Mouse (Mus musculus) ES-E14 (cell line): ENCODE data around the gene Tmem132b. TPM values are rescaled to one million over a fixed set of nuclear protein-coding genes. Genes with fewer than 3 reads are reported as not detected.

Experiments
- DNase-seq: peaks from one replicate; pipeline ENCODE4 v3.0.0-alpha.2; 2013; ENCODE audit warnings: low read depth, low spot score
- H3K27ac ChIP-seq: 2 replicates; pipeline ENCODE4 v1.5.1; 2012; ENCODE audit warnings: low read depth, mild to moderate bottlenecking, low read length, moderate library complexity, mixed read lengths; ENCODE audit not compliant: poor library complexity, insufficient read depth, severe bottlenecking
- H3K36me3 ChIP-seq: 2 replicates; pipeline ENCODE4 v1.6.1; 2012; ENCODE audit warnings: mild to moderate bottlenecking, low read length, moderate library complexity, mixed read lengths; ENCODE audit not compliant: control insufficient read depth, poor library complexity, insufficient read depth, severe bottlenecking
- H3K4me1 ChIP-seq, 2 experiments: fragments of 150-350 bp in 1 of 2; sonication (generic) in 1 of 2; 2 replicates each; pipeline ENCODE4 v1.6.1; 2012; ENCODE audit warnings: low read length in 2 of 2, mild to moderate bottlenecking in 1 of 2, mixed read lengths in 1 of 2; ENCODE audit not compliant: control insufficient read depth in 2 of 2, insufficient read depth in 2 of 2, poor library complexity in 1 of 2
- H3K4me3 ChIP-seq, 2 experiments: fragments of 150-350 bp in 1 of 2; sonication (generic) in 1 of 2; 2 replicates each; pipeline ENCODE4 v1.5.1; 2012; ENCODE audit warnings: low read length in 2 of 2, low read depth in 1 of 2, mild to moderate bottlenecking in 1 of 2, mixed read lengths in 1 of 2; ENCODE audit not compliant: insufficient read depth in 1 of 2, poor library complexity in 1 of 2, severe bottlenecking in 1 of 2
- H3K9ac ChIP-seq: 2 replicates; pipeline ENCODE4 v1.6.1; 2012; ENCODE audit warnings: low read depth, mild to moderate bottlenecking, low read length, mixed read lengths; ENCODE audit not compliant: poor library complexity, insufficient read depth, severe bottlenecking
- H3K9me3 ChIP-seq: fragments of 150-350 bp; sonication (generic); 2 replicates; pipeline ENCODE4 v1.6.1; 2012; ENCODE audit warnings: low read depth, mild to moderate bottlenecking, low read length; ENCODE audit not compliant: control insufficient read depth, insufficient read depth
- CHD2 ChIP-seq: IDR thresholded peaks from 2 replicates; pipeline ENCODE4 v1.6.1; 2014; ENCODE audit warnings: mild to moderate bottlenecking, low read depth, low read length, inconsistent platforms
- HCFC1 ChIP-seq: IDR thresholded peaks from 2 replicates; pipeline ENCODE4 v1.6.1; 2012; ENCODE audit warnings: low read length, inconsistent platforms, borderline replicate concordance; ENCODE audit not compliant: insufficient read depth
- MAFK ChIP-seq: IDR thresholded peaks from 2 replicates; pipeline ENCODE4 v1.6.1; 2014; ENCODE audit warnings: mild to moderate bottlenecking, low read depth, low read length, inconsistent platforms; ENCODE audit not compliant: insufficient read depth
- ZC3H11A ChIP-seq: IDR thresholded peaks from 2 replicates; pipeline ENCODE4 v1.6.1; 2012; ENCODE audit warnings: low read depth, mild to moderate bottlenecking, inconsistent platforms, low read length, borderline replicate concordance
- ZNF384 ChIP-seq: IDR thresholded peaks from 2 replicates; pipeline ENCODE4 v1.6.1; 2012; ENCODE audit warnings: low read depth, low read length, inconsistent platforms
- in situ Hi-C, 2 experiments: fragments of 600-800 bp; cut with MboI; formaldehyde crosslinking; loops; one replicate each; pipeline ENCODE4 v1.15.1; 2025; ENCODE audit warnings: low sequenced_read_pairs in 2 of 2, inconsistent platforms in 1 of 2; ENCODE audit not compliant: unreplicated experiment in 2 of 2
- total RNA-seq: library from RNA; depleted of rRNA; stranded (reverse); fragments of 300-350 nt; gene quantifications from 2 replicates; pipeline ENCODE4 v1.2.3, GENCODE M21; 2012

The Tmem132b gene
- total RNA-seq, 1 experiment = 0.13 TPM

DNA sequence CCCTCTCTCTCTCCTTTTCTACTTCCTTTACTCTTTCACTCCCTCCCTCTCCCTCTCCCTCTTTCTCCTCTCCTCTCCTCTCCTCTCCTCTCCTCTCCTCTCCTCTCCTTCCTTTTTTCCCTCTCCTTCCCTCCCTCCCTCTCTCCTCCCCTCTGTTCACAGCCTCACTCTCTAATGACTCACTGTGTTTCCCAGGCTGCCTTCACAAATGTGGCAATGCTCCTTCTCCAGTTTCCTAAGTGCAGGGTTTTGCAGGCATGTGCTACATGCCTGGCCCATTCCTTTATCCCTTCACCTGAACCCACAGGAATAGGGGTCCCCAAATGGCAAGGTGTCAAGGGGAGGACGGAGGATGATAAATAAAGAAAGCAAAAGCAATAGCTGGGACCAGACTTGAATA is 236.4 kb downstream of the Tmem132b start:
- no peak overlapping the region for H3K4me3 ChIP-seq
- H3K36me3 ChIP-seq = no peaks in the 10 kb centered on the region
- TF ChIP-seq ZNF384 = no peak
- no peak for TF ChIP-seq ZC3H11A
- TF ChIP-seq MAFK = no peak
- TF ChIP-seq HCFC1 = no peak
- TF ChIP-seq CHD2 = no peak
- H3K4me1 ChIP-seq = no peaks in the 10 kb centered on the region
- no peak overlapping the region for H3K27ac ChIP-seq
- in situ Hi-C loops = loop anchor here in 1 of 2 experiments (25.0 kb wide), 1 partner anchor 106 kb away; no protein-coding TSS in a partner anchor
- no peak for DNase-seq
- no peak overlapping the region for H3K9ac ChIP-seq
- no peaks in the 10 kb centered on the region for H3K9me3 ChIP-seq

DNA sequence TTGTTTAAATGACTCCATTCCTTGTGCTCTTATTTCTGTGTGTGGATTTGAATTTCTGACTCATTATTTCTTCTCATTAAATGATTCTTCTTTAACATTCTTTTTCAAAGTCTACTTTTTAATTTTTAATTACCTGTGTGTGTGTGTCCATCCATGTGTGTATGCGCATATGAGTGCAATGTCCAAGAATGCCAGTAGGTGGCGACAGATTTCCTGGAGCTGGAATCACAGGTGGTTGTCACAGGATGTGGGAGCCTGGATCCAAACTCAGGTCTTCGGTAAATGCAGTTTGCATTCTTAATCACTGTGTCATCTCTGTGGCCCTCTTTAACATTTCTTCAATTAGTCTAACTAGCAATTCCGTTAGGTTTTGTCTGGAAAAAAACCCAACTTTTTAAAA is 240.7 kb downstream of the Tmem132b start:
- no peak overlapping the region for H3K4me3 ChIP-seq
- in situ Hi-C loops = loop anchor here in 1 of 2 experiments (25.0 kb wide), 1 partner anchor 110 kb away; no protein-coding TSS in a partner anchor

DNA sequence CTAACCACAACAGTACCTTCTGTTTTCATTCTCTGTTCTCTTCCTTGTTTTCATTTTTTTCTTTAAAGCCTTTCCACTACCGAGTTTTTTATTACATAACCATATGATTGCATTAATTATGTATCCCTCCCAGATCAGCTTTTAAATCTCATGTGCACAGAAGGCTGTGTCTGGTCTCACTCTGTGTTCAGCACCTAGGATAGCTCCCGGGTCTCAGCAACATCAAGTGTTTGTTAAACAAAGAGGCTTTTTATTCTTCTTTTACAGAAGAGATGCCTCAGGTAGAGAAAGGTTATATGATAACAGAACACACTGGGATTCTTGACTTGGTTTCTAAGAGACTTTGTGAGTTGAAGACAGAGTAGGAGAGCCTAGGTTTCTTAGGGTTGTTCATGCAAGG is 241.2 kb downstream of the Tmem132b start:
- Histone ChIP-seq H3K27ac (no peak overlapping the region), H3K36me3 (no peaks in the 10 kb centered on the region), H3K4me3 (no peak overlapping the region), H3K9me3 (no peaks in the 10 kb centered on the region), H3K4me1 (no peaks in the 10 kb centered on the region), H3K9ac (no peak overlapping the region)
- peak; percentile 33 for DNase-seq
- in situ Hi-C loops = loop anchor here in 1 of 2 experiments (25.0 kb wide), 1 partner anchor 110 kb away; no protein-coding TSS in a partner anchor
- TF ChIP-seq MAFK = no peak
- TF ChIP-seq HCFC1 = no peak
- TF ChIP-seq ZC3H11A = no peak
- TF ChIP-seq ZNF384 = no peak
- no peak for TF ChIP-seq CHD2

More for the DNA sequence above, 240.7 kb downstream of the Tmem132b start:
- TF ChIP-seq MAFK = no peak
- no peak for TF ChIP-seq ZC3H11A
- no peak for TF ChIP-seq ZNF384
- no peak for TF ChIP-seq HCFC1
- TF ChIP-seq CHD2 = no peak
- Histone ChIP-seq H3K36me3 (no peaks in the 10 kb centered on the region), H3K4me1 (no peaks in the 10 kb centered on the region), H3K27ac (no peak overlapping the region), H3K9me3 (no peaks in the 10 kb centered on the region), H3K9ac (no peak overlapping the region)
- DNase-seq = no peak

DNA sequence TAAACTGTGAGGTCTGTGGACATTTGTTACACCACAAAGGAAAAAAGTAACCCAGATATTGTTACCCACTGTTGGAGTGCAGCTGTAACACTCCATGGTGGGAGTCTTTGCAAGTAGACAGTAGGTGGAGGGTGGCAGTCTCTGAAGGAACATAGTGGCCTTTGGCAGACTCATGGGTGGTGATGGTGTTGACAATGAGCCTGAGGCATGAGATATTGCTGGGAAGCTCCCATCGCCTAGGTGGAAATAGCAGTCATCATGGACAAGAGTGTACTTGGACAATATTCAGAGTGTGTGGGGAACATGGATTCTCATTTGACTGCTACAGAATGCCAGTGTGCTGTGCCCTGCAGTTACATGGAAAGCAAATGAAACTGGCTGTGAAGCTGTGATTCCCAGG is 248.8 kb downstream of the Tmem132b start:
- TF ChIP-seq CHD2 (no peak), ZC3H11A (no peak), MAFK (no peak), HCFC1 (no peak), ZNF384 (no peak)
- in situ Hi-C loops = no loop called here
- H3K36me3 ChIP-seq = no peaks in the 10 kb centered on the region
- H3K4me1 ChIP-seq = no peaks in the 10 kb centered on the region
- H3K9ac ChIP-seq = no peak overlapping the region
- no peak overlapping the region for H3K27ac ChIP-seq
- DNase-seq = no peak
- no peak overlapping the region for H3K4me3 ChIP-seq
- no peaks in the 10 kb centered on the region for H3K9me3 ChIP-seq
